Mouse (Mus musculus): Measurements from ENCODE around the gene Car3.

DNA sequence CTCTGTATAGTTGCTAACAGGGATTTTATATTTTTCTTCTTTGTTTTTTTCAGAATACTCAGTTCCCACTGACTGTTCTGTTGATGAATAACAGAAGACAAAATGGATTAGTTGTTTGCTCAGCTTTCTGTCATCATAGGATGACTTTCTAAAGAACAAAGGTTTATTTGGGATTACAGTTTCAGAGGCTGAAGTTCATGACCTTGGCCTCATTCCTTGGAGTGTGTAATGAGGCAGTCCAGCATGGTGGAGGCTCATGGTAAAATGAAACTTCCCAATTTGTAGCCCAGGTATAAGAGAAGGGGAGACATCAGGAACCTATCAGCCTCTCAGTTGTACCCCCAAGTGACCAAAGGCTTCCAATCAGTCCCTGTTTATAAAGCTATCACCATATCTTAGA is 34.4 kb upstream of the Car3 start:
- no peak for TF ChIP-seq CTCF (conservative IDR thresholded peaks at IDR 0.05; ENCODE audit: low read length)
- TF ChIP-seq POU5F1 (IDR thresholded peaks at IDR 0.05; ENCODE audit: borderline replicate concordance, low read length): no peak
